In the genomic region with DNA sequence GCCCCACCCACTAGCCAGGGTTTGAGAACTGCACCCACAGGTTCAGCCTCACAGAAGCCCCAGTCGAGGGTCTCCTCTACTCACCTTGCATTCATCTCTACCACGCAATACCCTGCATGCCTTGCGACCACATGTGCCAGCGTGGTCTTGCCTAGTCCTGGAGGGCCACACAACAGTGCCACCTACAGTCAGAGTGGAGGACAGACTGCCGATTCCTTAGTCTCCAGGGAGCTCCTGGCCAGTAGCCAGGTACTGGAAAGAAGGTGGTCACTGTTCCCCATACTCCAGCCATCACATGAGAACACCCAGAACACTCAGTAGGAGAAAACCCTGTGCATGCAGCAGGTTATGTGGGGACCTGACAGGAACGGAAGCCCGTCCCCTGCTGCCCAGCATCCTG, we compare ENCODE assay signal across 14 mouse cellular contexts. TPM values are rescaled to one million over a fixed set of nuclear protein-coding genes. Genes with fewer than 3 reads are reported as not detected.
A peak's percentile ranks its signal among the peaks of the same experiment; 100 is the strongest.
DNase-seq lines count a peak whose midpoint lies in the region; TF ChIP-seq lines count a peak whose summit lies in the region.
"Had no signal": no experiment of that assay in that cellular context is flagged by ENCODE, and none has a peak within 500 bp of the region (broad histone marks: within the 10 kb centered on the region; RNA-seq: fewer than 3 reads in every experiment).

No protein-coding gene starts in this region.

- no peaks in the 10 kb centered on the region; the same call in 1 of the 2 replicates for H3K79me2 ChIP-seq in CH12.LX (replicated peaks; ENCODE audit: control insufficient read depth, extremely low read depth, insufficient read depth, poor library complexity, severe bottlenecking)

- H3K4me2 ChIP-seq in CH12.LX (ENCODE audit: insufficient read depth, low read depth, poor library complexity, severe bottlenecking) = no peak overlapping the region
- H3K4me2 ChIP-seq: lung, embryonic 15.5 days; midbrain, embryonic 12.5 days; neural tube, embryonic 13.5 days had no signal

- DNase-seq in layer of hippocampus, adult 2 months (ENCODE audit: low spot score in 2 of 2) = no peak
- no peak for DNase-seq in layer of hippocampus, adult 11-12 months (ENCODE audit: low spot score)
- DNase-seq in 416B (ENCODE audit: low read depth) = peak; percentile 57
- DNase-seq in CH12.LX (ENCODE audit: extremely low read depth) = peak; percentile 21
- peak; percentile 7 for DNase-seq in brain, embryonic 14.5 days (ENCODE audit: low read depth)
- DNase-seq in heart, postnatal 25 days (ENCODE audit: low spot score) = no peak
- no peak for DNase-seq in spleen, adult 18-20 months
- no peak for DNase-seq in ovary, postnatal 36 days (ENCODE audit: low spot score)
- DNase-seq: heart, postnatal 10 days; kidney, adult 18-20 months; right cerebral cortex, adult 18-20 months had no signal

- TF ChIP-seq POLR2A in CH12.LX (IDR thresholded peaks at IDR 0.05; ENCODE audit: low read depth, low read length) = no peak
- TF ChIP-seq POLR2A in brain, embryonic 14.5 days (IDR thresholded peaks at IDR 0.05; ENCODE audit: borderline replicate concordance, extremely low read depth, insufficient read depth, insufficient read length, poor library complexity, severe bottlenecking) = no peak

- no peak for TF ChIP-seq EP300 in CH12.LX (IDR thresholded peaks at IDR 0.05; ENCODE audit: low read length)

- H3K27me3 ChIP-seq in CH12.LX (replicated peaks) = no peaks in the 10 kb centered on the region
- H3K27me3 ChIP-seq: lung, embryonic 15.5 days; midbrain, embryonic 12.5 days; neural tube, embryonic 13.5 days had no signal

- in situ Hi-C loops in CH12.LX (cut with MboI; ENCODE audit: low pct_ligation_motif_present, low pct_unique_long_range_greater_than_20kb, low sequenced_read_pairs) = no loop called here

- no peak overlapping the region for H3K9ac ChIP-seq in CH12.LX (ENCODE audit: insufficient read depth, low read depth)
- H3K9ac ChIP-seq: lung, embryonic 15.5 days; midbrain, embryonic 12.5 days; neural tube, embryonic 13.5 days had no signal

- H3K4me1 ChIP-seq in CH12.LX (ENCODE audit: control insufficient read depth in 1 of 2, insufficient read depth in 2 of 2) = peaks cover 9 to 27% of the 10 kb centered on the region in 2 experiments

- peaks cover 51 to 76% of the 10 kb centered on the region in 2 experiments for H3K36me3 ChIP-seq in CH12.LX (replicated peaks in 1 of 2; ENCODE audit: control insufficient read depth in 1 of 2, insufficient read depth in 1 of 2, low read length in 1 of 2)

- H3K9me3 ChIP-seq in CH12.LX (replicated peaks; ENCODE audit: low read length) = no peaks in the 10 kb centered on the region
- H3K9me3 ChIP-seq: lung, embryonic 15.5 days; midbrain, embryonic 12.5 days; neural tube, embryonic 13.5 days had no signal

- dilution Hi-C loops in CH12.LX (cut with MboI; ENCODE audit: extremely low pct_ligation_motif_present, extremely low pct_unique_long_range_greater_than_20kb, low sequenced_read_pairs) = no loop called here

- TF ChIP-seq CTCF in layer of hippocampus, adult 2 months (conservative IDR thresholded peaks at IDR 0.05) = peak; percentile 65
- peak; percentile 25 to 56; a peak in 2 of 4 replicates for TF ChIP-seq CTCF in CH12.LX (conservative IDR thresholded peaks at IDR 0.05 in 1 of 2, IDR thresholded peaks at IDR 0.05 in 1 of 2; ENCODE audit: low read depth in 2 of 2, low read length in 2 of 2)
- TF ChIP-seq CTCF in brain, embryonic 14.5 days (IDR thresholded peaks at IDR 0.05; ENCODE audit: borderline replicate concordance, extremely low read depth, insufficient read depth, insufficient read length) = peak; percentile 20; the same call in 1 of the 2 replicates

- H3K27ac ChIP-seq in layer of hippocampus, adult 2 months = no peak overlapping the region
- no peak overlapping the region for H3K27ac ChIP-seq in CH12.LX (ENCODE audit: insufficient read depth, low read depth)
- H3K27ac ChIP-seq: lung, embryonic 15.5 days; midbrain, embryonic 12.5 days; neural tube, embryonic 13.5 days had no signal

- intact Hi-C loops in heart, postnatal 25 days (cut with DNase I) = no loop called here

- TF ChIP-seq RAD21 in CH12.LX (IDR thresholded peaks at IDR 0.05; ENCODE audit: low read depth, low read length) = peak; percentile 5

- no peak overlapping the region for H3K4me3 ChIP-seq in layer of hippocampus, adult 2 months
- no peak overlapping the region for H3K4me3 ChIP-seq in CH12.LX (replicated peaks in 1 of 3; ENCODE audit: low read depth in 2 of 3, low read length in 2 of 3, poor library complexity in 1 of 3)
- H3K4me3 ChIP-seq: lung, embryonic 15.5 days; midbrain, embryonic 12.5 days; neural tube, embryonic 13.5 days had no signal

TF ChIP-seq in CH12.LX, 34 proteins besides CTCF, POLR2A, EP300 and RAD21:
- TF ChIP-seq KAT2A (IDR thresholded peaks at IDR 0.05; ENCODE audit: insufficient replicate concordance, low read length) (no peak), UBTF (IDR thresholded peaks at IDR 0.05; ENCODE audit: low read depth, low read length) (no peak), ELF1 (IDR thresholded peaks at IDR 0.05; ENCODE audit: low read depth, low read length) (no peak), SMC3 (IDR thresholded peaks at IDR 0.05; ENCODE audit: low read depth, low read length) (no peak), MYC (IDR thresholded peaks at IDR 0.05; ENCODE audit: low read depth, low read length) (no peak), TBP (conservative IDR thresholded peaks at IDR 0.05; ENCODE audit: low read depth, low read length) (no peak)

RNA-seq across cellular contexts. Expression of a gene that starts 3.3 kb away (rescaled TPM):
- total RNA-seq in layer of hippocampus, adult 2 months (2021) = 1 to 10 TPM; 1.2 to 1.8 TPM
- total RNA-seq in CH12.LX (2012; rRNA removed) (24.8 and 34.5 TPM in 2 replicates), CH12.LX (2014; rRNA removed) (11.9 and 14.5 TPM in 2 replicates)
- polyA plus RNA-seq in CH12.LX (2012; ENCODE audit: insufficient read length, low read depth) = 38.2 and 49.9 TPM in 2 replicates
- 12.4 and 18.7 TPM in 2 replicates for polyA plus RNA-seq in brain, embryonic 14.5 days (2012; rRNA removed)
- 1 to 10 TPM; 1.6 to 1.9 TPM for total RNA-seq in heart, postnatal 25 days (2021)

RNA-seq across cellular contexts. Expression of a gene that starts 3.6 kb away (rescaled TPM):
- total RNA-seq in layer of hippocampus, adult 2 months (2021) = 10 to 100 TPM; 54.5 to 56.9 TPM
- total RNA-seq in CH12.LX (2012; rRNA removed) (5.8 and 7.2 TPM in 2 replicates), CH12.LX (2014; rRNA removed) (4.4 and 5.6 TPM in 2 replicates)
- 11.7 and 13.8 TPM in 2 replicates for polyA plus RNA-seq in CH12.LX (2012; ENCODE audit: insufficient read length, low read depth)
- 43.2 and 59.4 TPM in 2 replicates for polyA plus RNA-seq in brain, embryonic 14.5 days (2012; rRNA removed)
- total RNA-seq in heart, postnatal 25 days (2021) = 1 to 10 TPM; 5.3 to 5.6 TPM

RNA-seq across cellular contexts. Expression of a gene that starts 6.9 kb away (rescaled TPM):
- total RNA-seq in layer of hippocampus, adult 2 months (2021) = 100 to 1,000 TPM; 106 to 122 TPM
- 2.9 and 3.4 TPM in 2 replicates for total RNA-seq in CH12.LX (2012; rRNA removed)
- not detected in 2 replicates for total RNA-seq in CH12.LX (2014; rRNA removed)
- polyA plus RNA-seq in CH12.LX (2012; ENCODE audit: insufficient read length, low read depth) = 1.3 and 1.9 TPM in 2 replicates
- 0.90 and 1.1 TPM in 2 replicates for polyA plus RNA-seq in brain, embryonic 14.5 days (2012; rRNA removed)
- under 1 TPM in 1 of 2 experiments, not detected in 1; 0.70 TPM for total RNA-seq in heart, postnatal 25 days (2021)

RNA-seq across cellular contexts. Expression of a gene that starts 11.9 kb away (rescaled TPM):
- not detected for total RNA-seq in layer of hippocampus, adult 2 months (2021)
- total RNA-seq in CH12.LX (2012; rRNA removed) (not detected in 2 replicates), CH12.LX (2014; rRNA removed) (not detected in 2 replicates)
- not detected in 2 replicates for polyA plus RNA-seq in CH12.LX (2012; ENCODE audit: insufficient read length, low read depth)
- polyA plus RNA-seq in brain, embryonic 14.5 days (2012; rRNA removed) = 0.09 TPM in 1 of 2 replicates, not detected in the other
- not detected for total RNA-seq in heart, postnatal 25 days (2021)
- total RNA-seq: heart, postnatal 10 days had no signal
- polyA plus RNA-seq: midbrain, embryonic 12.5 days; neural tube, embryonic 13.5 days had no signal

RNA-seq across cellular contexts. Expression of a gene that starts 30.3 kb away (rescaled TPM):
- under 1 TPM; 0.51 to 0.69 TPM for total RNA-seq in layer of hippocampus, adult 2 months (2021)
- total RNA-seq in CH12.LX (2012; rRNA removed) (not detected in 2 replicates), CH12.LX (2014; rRNA removed) (not detected in 2 replicates)
- polyA plus RNA-seq in CH12.LX (2012; ENCODE audit: insufficient read length, low read depth) = not detected in 2 replicates
- 0.07 and 0.19 TPM in 2 replicates for polyA plus RNA-seq in brain, embryonic 14.5 days (2012; rRNA removed)
- total RNA-seq in heart, postnatal 25 days (2021) = 10 to 100 TPM; 21.2 to 28.5 TPM

Comparison
In these comparisons a context has a peak if more than half of its experiments do, and no peak if none do; other contexts are left out.
1. DNase-seq: peak in 416B (single experiment), CH12.LX (single experiment) and brain, embryonic 14.5 days (single experiment); none in layer of hippocampus, adult 2 months (0 of 2), layer of hippocampus, adult 11-12 months (single experiment), heart, postnatal 25 days (single experiment), spleen, adult 18-20 months (0 of 2) and ovary, postnatal 36 days (single experiment).
2. RNA of a gene that starts 3.3 kb away (total RNA-seq): 11.9 to 34.5 TPM in CH12.LX; 1.6 to 1.9 TPM in heart, postnatal 25 days and 1.2 to 1.8 TPM in layer of hippocampus, adult 2 months; every median in the first group is over 4 times any median in the second.
3. RNA of a gene that starts 3.6 kb away (total RNA-seq): 54.5 to 56.9 TPM in layer of hippocampus, adult 2 months; 4.4 to 7.2 TPM in CH12.LX and 5.3 to 5.6 TPM in heart, postnatal 25 days; every median in the first group is over 4 times any median in the second.
4. RNA of a gene that starts 6.9 kb away (total RNA-seq): 106 to 122 TPM in layer of hippocampus, adult 2 months; 2.9 to 3.4 TPM in CH12.LX and 0.70 TPM in heart, postnatal 25 days; every median in the first group is over 10 times any median in the second.
5. Peak in every context shown above with its lines, with median percentiles within 50 percentile points of each other: CTCF ChIP-seq.